Mouse (Mus musculus) thymus, postnatal 10 days (tissue): ENCODE data around the gene Slc1a2.

Experiments
- DNase-seq, 2 experiments: peaks; one replicate each; pipeline ENCODE4 v3.0.0; 2021; ENCODE audit warnings: low spot score in 2 of 2

The Slc1a2 gene

GRCm38 (mm10) chr2:102760284-102761072 lies 102.0 kb downstream of the Slc1a2 start:
- no peak for DNase-seq

- no peak for DNase-seq
Measured at GRCm38 (mm10) chr2:102763176-102763575, 104.7 kb downstream of the Slc1a2 start.

DNA sequence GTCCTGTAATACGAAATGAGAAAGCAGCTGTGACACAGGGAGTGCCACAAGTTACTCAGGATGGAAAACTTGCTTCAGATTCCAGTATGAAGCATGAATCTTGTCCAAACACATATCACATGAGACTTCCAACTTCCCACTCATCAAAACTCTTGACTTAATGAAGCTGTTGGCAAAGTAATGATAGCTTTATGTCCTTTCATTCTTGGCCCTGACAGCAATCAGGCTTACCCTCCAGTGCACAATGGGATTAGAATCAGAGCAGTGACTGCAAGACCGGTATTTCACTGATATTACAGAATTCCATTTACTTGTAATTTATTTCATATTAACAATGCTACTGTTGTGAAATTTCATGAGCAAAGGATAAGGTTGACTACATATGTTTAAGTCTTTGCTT lies 105.5 kb downstream of the Slc1a2 start:
- no peak for DNase-seq

DNA sequence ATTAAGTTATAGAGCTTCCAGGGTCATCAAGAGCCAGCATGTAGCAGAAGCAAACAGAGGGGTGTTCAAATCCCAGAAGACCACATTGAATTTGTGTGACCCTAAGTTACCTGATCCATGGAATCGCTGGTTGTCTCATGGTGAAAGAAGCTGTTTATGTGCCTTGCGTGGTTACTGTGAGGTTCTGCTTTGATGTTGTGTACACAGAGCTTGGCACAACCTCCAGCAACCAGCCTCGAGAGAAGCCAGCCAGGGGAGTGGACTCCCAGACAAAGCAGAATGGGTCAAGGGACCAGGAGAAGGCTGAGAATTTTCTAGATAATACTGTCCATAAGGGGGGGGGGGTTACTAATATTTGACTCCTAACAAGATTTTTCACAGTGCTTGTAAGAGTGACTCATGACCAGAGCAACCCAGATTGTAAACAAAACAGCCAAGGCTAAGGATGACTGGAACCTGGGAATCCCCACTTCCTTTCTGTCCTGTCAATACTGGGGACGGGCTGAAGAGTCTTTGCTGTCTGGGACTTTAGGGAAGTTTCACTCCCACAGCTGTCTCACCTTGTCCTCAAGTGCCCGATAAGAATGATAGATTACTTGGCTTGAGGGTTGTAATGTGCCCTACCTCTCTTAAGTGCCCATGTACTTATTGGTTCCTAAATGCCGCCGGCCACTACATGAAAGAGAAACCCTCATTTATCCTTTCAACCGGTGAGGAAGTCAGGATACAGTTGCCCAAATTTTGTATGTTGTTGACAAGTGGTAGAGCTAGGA lies 106.3 kb downstream of the Slc1a2 start:
- no peak for DNase-seq

DNA sequence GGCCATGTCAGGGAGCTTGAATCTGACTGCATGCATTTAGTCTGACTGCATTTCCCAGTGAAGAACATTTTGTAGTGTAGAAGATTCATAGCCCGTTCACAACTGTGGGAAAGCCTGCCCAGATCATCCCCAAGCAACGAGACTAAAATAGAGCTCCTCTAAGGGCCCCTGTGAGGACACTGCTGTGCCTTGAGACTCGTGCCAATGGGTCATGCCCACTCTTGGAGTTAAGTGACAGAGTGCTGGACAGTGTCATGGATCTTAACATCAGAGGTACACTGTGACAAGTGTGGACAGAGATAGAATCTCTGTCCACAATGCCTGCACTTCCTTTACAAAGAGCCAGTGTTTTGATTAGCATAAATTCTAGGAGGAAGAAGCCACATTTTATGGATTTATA lies 109.8 kb downstream of the Slc1a2 start:
- DNase-seq = no peak

DNA sequence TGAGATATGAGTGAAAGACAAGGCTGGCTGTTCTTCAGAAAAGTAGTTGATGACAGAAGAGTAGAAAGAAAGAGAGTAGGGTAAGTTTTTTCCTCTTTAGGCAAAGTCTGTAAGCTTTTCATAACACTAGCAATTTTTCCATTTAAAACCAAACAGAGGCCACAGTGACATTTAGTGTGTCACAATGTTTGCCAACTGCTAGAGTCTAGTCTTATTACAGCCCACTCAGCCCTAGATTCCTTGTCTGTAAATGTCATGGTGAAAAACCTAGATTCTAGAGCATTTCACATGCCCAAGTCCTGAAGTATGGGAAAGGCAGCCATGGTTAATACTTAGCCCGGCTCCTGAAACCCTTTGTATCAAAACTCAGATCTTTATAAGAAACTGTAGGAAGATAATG lies 112.8 kb downstream of the Slc1a2 start:
- DNase-seq = no peak

DNA sequence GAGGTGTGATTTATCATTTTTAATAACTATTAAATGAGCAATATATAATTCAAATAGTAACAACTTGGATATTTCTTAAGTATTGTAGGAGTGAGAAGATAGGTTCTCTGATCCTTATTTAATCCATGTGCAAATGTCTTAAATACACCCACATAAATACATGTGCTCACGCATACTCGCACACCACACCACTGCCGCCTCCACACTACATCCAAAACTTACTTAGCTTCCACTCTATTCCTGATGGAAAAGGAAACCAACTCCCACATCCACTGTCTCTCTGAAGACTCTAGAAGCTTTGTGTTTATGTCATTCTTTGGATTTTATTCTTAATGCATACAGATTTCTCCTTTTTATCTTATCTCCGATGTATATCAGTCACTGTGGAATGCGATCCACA lies 113.8 kb downstream of the Slc1a2 start:
- no peak for DNase-seq

GRCm38 (mm10) chr2:102774700-102775099 lies 116.2 kb downstream of the Slc1a2 start:
- no peak for DNase-seq

DNA sequence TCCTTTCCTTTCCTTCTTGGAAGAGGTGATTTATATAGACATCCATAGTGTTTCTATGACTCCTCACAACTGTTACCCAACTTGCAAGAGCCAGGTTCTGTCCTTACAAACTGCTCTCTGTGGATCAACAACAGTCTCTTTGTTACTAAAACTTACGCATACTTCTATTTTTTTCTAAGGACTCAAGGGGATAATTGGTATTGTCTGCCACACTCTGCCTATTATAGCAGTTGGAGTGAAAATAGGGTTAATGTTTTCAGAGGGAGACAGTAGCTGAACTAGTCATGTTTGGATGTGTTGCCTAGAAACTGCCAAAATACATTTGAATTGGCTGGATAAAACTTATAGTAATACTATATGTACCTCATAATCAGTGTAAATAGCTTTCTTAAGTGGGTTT lies 117.1 kb downstream of the Slc1a2 start:
- no peak for DNase-seq

DNA sequence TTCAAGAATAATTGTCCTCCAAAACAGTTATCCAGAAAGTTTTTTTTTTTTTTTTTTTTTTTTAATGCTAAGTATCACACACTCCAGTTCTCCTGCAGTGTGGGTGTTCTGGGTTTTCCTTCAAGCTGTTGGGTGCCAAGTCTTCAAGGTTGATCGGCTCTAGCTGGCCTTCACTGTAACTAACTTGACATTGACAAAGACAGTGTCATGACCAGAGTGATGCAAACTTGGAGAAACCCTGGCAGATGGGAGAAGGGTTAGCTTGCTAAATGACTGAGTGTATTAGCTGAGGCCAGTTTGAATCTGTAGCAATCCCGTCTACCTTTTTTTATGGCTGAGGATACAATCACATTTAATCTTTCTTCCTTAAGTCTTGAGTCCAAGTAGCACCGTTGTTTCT lies 119.7 kb downstream of the Slc1a2 start:
- no peak for DNase-seq

DNA sequence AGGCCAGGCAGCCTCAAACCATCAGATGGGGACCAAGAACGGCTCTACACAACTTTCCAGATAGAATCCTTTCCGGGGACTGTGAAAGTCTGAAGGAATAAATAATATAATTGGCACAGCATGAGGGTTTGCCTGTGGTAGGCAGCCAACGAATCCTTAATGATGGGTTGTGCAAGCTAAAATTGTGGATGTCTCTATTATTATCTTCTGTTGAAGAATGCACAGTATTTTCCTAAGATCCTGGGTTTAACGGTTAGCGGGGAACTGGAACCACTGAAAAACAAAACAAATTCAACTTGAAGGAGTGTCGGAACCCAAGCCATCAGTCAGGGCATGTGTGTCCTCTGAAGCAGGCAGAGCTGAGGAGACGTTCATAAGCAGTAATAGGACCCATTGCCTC lies 124.3 kb downstream of the Slc1a2 start:
- DNase-seq = no peak

DNA sequence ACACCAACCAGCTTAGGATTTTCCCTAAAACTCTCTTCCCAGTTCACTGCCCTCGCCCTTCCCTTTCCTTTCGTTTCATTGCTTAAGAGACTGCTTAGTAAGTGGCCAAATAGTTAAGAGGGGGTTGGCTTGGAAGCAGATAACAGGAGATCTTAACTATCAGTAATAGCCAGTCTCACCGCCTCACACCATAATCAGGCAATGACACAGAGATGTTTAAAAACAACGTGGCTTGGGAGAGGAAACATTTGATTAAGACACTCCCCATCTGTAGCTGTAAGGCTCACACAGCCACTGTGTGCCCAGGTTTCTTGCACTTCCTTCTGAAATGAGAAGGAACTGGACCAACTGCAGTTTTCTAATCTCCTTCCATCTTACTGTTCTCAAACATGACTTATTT lies 127.2 kb downstream of the Slc1a2 start:
- no peak for DNase-seq

GRCm38 (mm10) chr2:102791641-102792040 lies 133.2 kb downstream of the Slc1a2 start:
- DNase-seq = no peak

DNA sequence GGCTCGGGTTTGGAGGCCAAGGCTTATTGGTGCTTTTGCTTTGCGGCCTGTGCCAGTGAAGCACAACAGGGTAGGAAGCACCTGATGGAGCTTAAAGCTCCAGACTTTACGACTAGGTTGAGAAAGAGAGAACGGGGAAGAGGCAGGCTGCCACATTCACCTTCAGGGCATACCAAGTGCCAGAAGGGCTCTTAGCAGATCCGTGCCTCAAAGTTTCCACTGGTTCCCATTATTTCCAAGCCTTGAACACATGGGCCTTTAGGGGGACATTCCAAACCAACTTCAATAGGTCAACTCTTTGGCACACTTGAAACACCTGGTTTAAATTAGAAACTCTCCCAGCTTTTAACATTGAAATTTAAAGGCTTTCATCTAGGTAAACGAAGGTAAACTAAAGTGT lies 134.3 kb downstream of the Slc1a2 start:
- no peak for DNase-seq

GRCm38 (mm10) chr2:102795034-102795433 lies 136.6 kb downstream of the Slc1a2 start:
- no peak for DNase-seq

- DNase-seq = no peak
Measured at GRCm38 (mm10) chr2:102798149-102798548, 139.7 kb downstream of the Slc1a2 start.

GRCm38 (mm10) chr2:102801899-102802298 lies 143.4 kb downstream of the Slc1a2 start:
- no peak for DNase-seq

DNA sequence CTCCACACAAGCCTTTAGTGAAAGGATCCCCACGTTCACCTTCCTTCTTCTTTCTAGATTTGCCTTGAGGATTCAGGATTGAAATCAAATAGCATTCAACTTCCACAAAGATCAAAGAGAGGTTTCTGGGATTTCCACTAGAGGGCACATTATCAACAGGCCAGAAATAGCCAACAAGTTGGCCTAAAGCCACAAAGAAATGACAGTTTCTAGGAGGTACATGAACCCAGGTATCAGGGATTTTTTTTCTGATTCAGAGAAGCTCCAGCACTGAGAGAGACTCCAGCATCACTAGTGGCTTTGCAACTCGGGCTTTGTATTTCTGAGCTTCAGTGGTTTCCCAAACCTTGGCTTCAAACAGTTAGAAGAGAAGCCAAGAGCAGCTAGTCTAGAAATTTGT lies 145.7 kb downstream of the Slc1a2 start:
- peak in 1 of 2 experiments; percentile 26 for DNase-seq

DNA sequence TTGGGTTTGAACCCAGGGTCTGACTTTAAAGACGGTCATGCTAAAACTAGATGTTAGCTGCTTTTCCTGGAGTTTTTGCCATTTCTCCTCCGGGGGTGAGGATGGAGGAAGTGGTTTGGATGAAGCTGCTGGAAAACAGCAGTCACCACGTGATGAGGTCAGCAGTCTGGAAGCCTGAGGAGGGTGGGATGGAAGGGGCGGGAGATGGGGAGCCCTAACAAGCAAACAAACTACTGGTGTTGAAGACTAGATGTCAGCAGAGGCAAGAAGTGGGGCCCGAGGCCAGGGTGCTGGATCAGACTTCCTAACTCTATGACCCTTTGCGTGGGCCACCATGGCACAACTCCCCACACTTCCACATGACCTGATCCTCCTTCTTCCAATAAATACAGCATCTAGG lies 146.8 kb downstream of the Slc1a2 start:
- no peak for DNase-seq

DNA sequence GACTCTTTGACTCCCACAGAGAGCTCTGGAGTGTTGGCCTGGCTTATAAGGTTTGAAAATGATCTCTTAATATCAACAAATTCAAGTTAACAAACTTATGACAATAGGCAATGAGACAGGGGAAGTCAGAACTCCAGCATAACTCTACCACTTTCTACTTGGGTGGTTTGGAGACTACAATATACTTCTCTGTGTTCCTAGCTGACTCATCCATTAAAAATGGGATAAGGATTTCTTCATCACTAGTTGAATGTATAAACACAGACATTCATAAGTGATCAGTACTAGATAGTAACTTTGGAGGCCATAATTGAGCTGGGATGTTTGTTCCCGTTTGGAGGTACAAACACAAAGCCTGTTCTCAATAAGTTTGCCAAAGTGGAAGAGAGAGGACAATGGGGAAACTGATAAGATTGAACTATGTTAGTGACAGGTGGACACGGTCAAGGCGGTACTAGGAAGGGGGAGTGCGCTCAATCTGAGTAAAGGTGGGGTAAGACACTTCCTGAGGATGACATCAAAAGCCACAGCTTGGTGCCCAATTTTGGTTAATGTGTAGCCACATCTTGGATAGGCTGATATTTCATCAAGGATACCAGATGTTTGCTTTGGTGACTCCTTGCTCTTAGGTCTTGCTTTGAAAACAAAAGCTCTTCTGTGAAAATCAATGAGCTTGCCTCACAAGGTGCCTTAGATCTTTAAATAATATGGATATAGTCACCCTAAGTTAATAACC lies 147.5 kb downstream of the Slc1a2 start:
- DNase-seq = no peak

DNA sequence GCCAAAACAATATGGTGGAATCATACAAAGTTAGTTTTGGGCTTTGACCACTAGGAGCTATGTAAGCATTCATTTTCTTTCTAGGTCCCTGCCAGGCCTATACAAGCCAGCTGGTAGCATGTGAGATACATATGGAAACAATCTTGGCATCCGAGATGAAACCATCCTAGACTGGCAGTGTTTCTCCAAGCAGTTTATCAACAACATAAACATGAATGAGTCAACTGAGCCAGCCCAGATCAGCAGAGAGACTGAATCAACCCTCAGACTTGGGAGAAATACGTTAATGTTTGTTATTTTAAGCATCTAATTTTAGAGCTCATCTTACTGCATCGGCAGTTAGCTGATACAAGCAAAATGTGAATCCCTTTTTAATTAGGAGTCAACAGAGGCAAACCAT lies 149.2 kb downstream of the Slc1a2 start:
- DNase-seq = no peak

GRCm38 (mm10) chr2:102809436-102809835 lies 151.0 kb downstream of the Slc1a2 start:
- no peak for DNase-seq

- DNase-seq = no peak
Measured at GRCm38 (mm10) chr2:102812756-102813155, 154.3 kb downstream of the Slc1a2 start.
